16 mouse cellular contexts compared by ENCODE assay signal in genomic region chr13:59368550-59369449, GRCm38 (mm10).
"Had no signal": no experiment of that assay in that cellular context is flagged by ENCODE, and none has a peak within 500 bp of the region (broad histone marks: within the 10 kb centered on the region; RNA-seq: fewer than 3 reads in every experiment).

No protein-coding gene starts in this region.

- H3K4me2 ChIP-seq: kidney, embryonic 15.5 days; liver, embryonic 11.5 days; stomach, embryonic 15.5 days had no signal

- H3K4me1 ChIP-seq: stomach, embryonic 15.5 days had no signal

- H3K9me3 ChIP-seq: kidney, embryonic 15.5 days; stomach, embryonic 15.5 days had no signal

- H3K36me3 ChIP-seq: kidney, embryonic 15.5 days; stomach, embryonic 15.5 days had no signal

- H3K27me3 ChIP-seq: kidney, embryonic 15.5 days; stomach, embryonic 15.5 days had no signal

- ATAC-seq: intestine, postnatal 0 days; liver, postnatal 0 days; lung, postnatal 0 days had no signal

- DNase-seq: kidney, adult 8-10 months; kidney, postnatal 25 days; layer of hippocampus, postnatal 36 days; liver, postnatal 0 days; midbrain, embryonic 14.5 days; right cerebral cortex, postnatal 25 days; spleen, adult 18-20 months; thymus, postnatal 25 days had no signal

- H3K4me3 ChIP-seq: kidney, embryonic 15.5 days; left cerebral cortex, adult 2 months; stomach, embryonic 15.5 days had no signal

- H3K27ac ChIP-seq: kidney, embryonic 15.5 days; left cerebral cortex, adult 2 months; liver, embryonic 14.5 days; macrophage; stomach, embryonic 15.5 days had no signal

- H3K9ac ChIP-seq: kidney, embryonic 15.5 days; liver, embryonic 14.5 days; liver, postnatal 0 days; stomach, embryonic 15.5 days had no signal
